Mouse (Mus musculus) C2C12 (cell line): ENCODE data around the gene Lhx6.

Experiments
- CTCF ChIP-seq: IDR thresholded peaks from one replicate; pipeline ENCODE4 v1.5.1; 2011; ENCODE audit not compliant: control insufficient read depth, insufficient read depth, insufficient read length
- MAX ChIP-seq: IDR thresholded peaks from one replicate; pipeline ENCODE4 v1.6.1; 2011; ENCODE audit warnings: mild to moderate bottlenecking, control low read depth
- USF1 ChIP-seq: IDR thresholded peaks from one replicate; pipeline ENCODE4 v1.6.1; 2011; ENCODE audit warnings: low read depth, mild to moderate bottlenecking, control low read depth, moderate library complexity

DNA sequence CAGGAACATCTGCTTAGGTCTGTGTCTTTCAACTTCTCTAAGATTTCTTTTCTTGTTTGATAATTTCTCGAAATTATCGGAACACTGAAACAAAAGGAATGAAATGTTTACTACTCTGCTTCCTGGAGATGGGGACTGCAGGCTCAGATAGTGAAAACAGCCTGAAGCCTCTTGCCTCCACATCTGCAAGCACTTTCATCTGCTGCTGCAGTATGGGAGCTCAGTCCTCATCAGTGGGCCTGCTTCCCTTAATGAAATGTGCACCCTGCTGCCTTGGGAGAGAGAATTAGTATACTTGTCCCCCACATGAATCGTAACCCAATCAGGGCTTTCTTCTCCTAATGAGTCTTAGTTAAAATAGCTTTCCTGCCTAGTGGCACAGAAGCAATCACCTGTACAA, 23.8 kb upstream of the Lhx6 start:
- TF ChIP-seq CTCF = no peak
- TF ChIP-seq USF1 = no peak
- no peak for TF ChIP-seq MAX
